Mouse (Mus musculus) ovary, postnatal 14 days (tissue): ENCODE data around the gene Otud3.

ENCODE experiments used
- DNase-seq: peaks from one replicate; pipeline ENCODE4 v3.0.0; 2022; ENCODE audit warnings: low spot score

Gene Otud3

DNA sequence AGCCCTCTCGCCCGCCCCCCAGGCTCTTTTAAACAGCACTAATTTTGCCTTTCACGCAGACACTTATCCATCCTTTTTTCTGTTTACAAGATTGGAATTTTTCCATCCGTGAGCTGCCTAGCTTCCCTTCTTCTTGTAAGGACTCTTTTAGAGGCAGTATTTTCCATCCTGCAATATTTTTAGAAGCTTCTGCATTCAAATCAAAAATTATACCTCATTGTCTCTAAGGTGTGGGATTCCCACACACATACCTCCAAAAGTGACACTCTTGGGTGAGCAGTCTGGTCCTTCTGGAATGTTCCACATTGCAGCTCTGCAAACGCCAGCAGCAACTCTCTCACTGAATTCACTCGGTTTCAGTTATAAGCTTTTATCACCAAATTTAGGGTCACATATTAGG lies 60.8 kb downstream of the Otud3 start:
- DNase-seq = no peak

DNA sequence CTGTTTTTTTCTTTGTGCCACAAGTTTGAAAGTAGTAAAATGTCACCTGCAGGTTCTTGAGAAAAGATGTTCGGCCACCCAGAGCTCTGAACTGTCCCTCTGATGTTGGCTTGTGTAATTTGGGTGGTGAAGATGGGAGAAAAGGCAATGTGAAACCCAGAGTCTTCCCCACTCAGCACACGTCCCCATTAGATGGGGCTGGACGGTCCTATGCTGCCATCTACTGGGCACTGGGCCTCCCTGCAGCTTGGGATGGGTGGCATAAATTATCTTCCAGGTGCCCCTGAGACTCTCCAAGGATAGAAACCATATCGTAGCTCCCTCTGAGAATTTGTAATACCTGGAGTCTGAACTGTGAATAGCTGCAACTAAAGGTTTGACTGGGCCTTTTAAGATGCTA lies 62.3 kb downstream of the Otud3 start:
- DNase-seq = peak; percentile 78
